Mouse (Mus musculus): ENCODE measurements around the gene Mfsd2b. TPM values are rescaled to one million over a fixed set of nuclear protein-coding genes. Genes with fewer than 3 reads are reported as not detected.

Mfsd2b gene
- polyA plus RNA-seq, 3 experiments from 2014 or later = 0.39 to 0.69 (median 0.68) TPM

- no peak for ATAC-seq
These were observed 628 bp downstream of the Mfsd2b start for GRCm38 (mm10) chr12:4873531-4873930.

DNA sequence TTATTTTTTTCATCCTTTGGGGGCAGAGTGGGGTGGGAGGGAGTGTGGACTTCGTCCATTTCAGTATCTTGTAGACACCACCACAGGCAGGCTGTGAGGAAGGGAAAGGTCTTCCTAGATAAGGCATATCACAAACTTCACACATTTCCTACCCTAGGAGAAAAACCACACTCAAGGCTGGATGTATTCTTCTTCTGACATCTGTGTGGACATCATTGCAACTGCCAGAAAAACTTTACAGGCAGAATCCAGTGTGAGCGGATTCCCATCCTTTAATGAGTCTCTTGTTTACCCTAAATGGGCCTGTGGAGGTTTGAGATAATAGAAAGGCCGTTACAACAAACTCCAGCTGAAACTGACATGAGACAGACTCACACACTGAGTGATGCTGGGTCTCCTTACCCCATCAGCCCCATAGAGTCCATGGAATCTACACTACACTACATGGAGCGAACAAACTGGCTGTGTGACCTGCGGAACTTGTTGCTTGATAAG, 1.1 kb downstream of the Mfsd2b start:
- no peak for ATAC-seq

DNA sequence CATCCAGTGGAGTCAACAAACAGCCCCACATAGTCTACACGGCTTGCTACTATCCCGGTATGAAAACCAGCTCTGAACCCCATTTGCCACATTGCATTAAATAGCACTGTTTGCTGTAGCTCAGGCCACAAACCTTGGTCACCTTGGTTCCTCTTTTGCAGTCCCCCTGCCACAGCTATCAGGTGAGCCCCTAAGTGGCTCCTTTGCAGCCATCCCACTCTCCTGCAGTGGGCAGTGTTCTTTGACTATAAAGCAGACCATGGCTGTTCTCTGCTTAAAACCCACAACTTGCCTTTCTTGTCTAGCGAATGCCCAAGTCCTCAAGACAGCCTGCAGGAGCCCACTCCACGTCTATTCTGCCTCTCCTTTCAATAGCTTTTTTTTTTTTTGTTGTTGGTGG, 1.9 kb downstream of the Mfsd2b start:
- ATAC-seq = no peak

GRCm38 (mm10) chr12:4871260-4871659, 2.9 kb downstream of the Mfsd2b start:
- no peak for ATAC-seq

DNA sequence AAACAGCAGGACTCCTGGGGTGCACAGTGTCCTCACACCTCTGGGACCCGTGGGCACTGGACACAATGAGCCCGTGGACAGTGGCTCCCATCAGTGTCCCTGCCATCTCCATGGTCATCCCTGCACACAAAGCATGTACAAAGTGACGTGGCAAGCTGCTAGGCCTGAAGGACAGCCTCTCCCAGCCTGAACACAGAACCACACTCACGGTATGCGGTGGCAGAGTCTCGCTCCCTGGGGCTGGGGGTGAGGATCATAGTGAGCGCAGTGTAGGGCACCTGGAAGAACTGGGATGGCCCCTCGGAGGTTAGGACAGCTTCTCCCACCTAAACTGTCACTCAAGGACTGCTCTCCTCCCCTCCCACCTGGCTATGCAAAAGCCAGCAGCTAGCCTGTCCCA, 5.2 kb downstream of the Mfsd2b start:
- ATAC-seq = no peak

GRCm38 (mm10) chr12:4864338-4864690, 9.8 kb downstream of the Mfsd2b start:
- no peak for ATAC-seq

DNA sequence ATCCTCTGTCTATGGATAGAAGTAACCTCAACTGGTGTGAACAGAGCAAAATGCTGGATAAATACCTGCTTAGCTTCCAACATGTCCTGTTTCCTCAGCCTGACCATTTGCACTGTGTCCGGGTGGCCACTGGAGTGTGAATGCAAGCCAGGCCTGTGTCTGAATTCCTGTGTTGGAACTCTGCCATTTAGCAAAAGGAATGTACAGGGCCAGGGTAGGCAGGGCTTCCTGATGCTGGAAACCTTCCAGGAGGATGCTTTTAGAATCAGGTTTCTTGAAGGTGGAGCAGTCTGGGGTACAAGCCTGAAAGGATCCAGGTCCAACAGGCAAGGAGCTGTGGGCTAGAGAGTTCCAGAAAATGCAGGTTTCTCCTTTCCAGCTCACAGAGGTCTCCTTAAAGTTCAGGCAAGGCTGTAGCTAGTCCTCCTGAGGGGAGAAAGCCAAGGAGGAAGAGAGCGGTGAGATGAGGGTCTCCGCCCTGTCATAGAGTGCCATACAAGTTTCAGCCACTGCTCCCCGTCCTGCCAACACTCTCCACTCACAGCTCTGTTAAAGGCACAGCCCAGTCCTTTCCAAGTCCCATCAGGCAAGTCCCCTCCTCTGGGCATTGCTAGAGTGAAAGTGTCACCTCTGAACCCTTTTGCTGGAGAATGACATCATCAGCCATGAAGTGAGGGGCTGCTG, 10.4 kb downstream of the Mfsd2b start:
- ATAC-seq = no peak

DNA sequence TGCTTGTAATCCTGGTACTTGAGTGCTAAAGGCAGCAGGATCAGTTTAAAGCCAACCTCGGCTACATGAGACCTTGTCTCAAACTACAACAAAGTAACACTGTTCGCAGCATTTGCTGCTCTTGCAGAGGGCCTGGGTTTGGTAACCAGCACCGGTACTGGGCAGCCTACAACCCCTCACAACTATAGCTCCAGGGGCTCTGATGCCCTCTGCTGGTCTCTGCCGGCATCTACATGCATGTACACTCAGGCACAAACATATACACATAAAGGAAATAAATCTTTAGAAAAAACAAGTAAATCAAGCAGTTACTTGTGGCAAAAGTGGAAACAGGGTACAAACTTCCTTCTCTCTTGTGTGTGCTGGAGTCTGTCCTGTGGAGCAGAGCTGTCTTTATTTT, 11.5 kb downstream of the Mfsd2b start:
- no peak for ATAC-seq

GRCm38 (mm10) chr12:4859241-4859914, 14.8 kb downstream of the Mfsd2b start:
- ATAC-seq = no peak

DNA sequence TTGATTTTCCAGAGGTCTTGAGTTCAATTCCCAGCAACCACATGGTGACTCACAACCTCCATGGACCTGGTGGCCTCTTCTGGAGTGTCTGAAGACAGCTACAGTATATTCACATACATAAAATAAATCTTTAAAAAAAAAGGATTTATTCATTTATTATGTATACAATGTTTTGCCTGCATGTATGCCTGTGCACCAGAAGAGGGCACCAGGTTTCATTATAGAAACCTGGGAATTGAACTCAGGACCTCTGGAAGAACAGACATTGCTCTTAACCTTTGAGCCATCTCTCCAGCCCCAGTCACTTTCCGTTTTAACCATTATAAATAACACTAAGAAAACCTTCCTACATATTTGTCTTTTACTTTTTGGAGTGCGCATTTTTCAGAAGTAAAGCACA, 17.3 kb downstream of the Mfsd2b start:
- no peak for ATAC-seq

DNA sequence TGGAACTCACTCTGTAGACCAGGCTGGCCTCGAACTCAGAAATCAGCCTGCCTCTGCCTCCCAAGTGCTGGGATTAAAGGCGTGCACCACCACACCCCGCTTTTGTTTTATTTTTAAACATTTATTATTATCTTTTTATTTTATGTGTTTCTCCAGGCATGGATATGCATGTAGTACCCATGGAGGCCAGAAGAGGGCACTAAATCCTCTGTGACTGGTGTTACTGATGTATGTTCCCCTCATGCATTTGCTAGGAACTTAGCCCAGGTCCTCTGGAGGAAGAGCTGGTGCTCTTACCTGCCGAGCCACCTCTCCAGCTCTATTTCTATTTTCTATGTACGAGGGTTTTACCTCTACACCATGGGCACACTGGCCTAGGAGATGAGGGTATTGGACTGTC, 18.0 kb downstream of the Mfsd2b start:
- ATAC-seq = no peak

DNA sequence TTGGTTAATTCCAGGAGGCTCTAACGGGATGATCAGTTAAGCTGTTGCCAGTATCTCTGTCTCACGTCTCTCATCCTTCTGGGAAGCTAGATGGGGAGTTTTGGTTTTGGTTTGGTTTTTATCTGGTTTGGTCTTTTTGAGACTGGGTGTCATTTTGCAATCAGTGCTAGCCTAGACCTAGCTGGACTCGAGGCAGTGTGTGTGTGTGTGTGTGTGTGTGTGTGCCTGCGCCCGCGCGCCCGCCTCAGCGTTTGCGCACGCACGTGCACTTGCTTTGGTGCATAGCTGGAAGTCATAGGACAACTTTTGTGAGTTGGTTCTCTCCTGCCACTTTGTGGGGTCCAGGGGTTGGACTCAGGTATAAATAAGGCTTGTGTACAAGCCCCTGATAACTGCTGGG, 30.4 kb downstream of the Mfsd2b start:
- peak; percentile 40 for ATAC-seq

- peak; percentile 92 for ATAC-seq
These were observed 31.1 kb downstream of the Mfsd2b start, which contains the start of gene Wdcp for GRCm38 (mm10) chr12:4842890-4843597. Gene Wdcp (plus strand): TSS chr12:4843303.

DNA sequence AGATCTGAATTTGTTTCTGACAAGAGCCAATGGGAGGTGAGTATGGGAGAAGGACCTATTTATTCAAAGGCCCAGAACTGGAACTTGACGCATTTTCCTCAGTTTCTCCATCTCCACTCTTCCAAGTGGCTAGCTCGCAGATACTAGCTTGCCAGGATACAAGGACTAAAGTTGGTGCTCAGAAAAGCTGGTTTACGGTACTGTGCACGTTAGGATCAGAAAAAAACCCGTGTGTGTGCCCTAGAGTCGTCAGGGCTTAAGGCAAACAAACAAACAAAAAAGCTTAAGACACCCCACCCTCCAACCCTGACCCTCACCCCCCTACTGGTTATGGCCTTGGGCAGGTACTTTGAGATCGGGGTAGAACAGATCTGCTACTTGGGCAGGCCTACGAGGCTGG, 31.7 kb downstream of the Mfsd2b start:
- ATAC-seq = no peak

- no peak for ATAC-seq
These were observed 32.7 kb downstream of the Mfsd2b start, which contains the start of gene Fkbp1b for GRCm38 (mm10) chr12:4841392-4841887. Gene Fkbp1b (minus strand): TSS chr12:4841591.

DNA sequence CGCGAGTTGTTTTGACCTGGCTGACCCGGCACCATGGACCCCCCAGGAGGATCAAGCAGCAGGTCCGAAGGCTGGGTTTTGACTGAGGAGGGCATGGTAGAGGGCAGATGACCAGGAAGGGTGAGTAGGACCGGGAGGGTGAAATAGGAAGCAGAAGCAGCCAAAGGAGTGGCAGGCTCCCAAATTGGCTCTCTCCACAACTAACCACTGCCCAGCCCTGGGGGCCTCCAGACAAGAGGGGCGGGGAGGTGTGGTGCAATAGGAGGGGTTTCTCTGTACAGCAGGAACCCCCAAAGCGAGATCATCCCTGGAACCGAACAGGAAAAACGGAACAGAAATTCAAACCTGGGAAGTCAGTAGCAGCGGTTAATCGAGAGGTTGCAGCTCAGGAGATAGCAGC, 33.4 kb downstream of the Mfsd2b start:
- no peak for ATAC-seq

DNA sequence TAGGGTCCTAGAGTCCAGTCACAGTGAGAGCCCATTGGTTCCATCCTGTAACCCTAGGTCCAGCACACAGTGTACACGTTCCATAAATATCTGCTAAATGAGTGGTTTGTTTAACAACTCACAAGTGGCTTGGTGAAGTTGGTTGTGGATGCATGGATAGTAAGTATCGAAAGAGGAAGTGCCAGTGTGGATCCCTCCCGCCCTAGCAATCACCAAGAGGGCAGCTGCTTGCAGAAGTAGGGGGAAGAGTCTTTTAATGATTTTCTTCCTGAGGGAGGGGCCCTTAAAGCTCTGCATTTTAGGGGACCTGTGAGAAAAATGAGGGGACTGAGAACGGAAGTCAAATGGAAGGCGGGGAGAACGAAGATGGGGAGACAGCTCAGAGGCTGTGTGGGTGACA, 34.1 kb downstream of the Mfsd2b start:
- ATAC-seq = no peak

GRCm38 (mm10) chr12:4836959-4837358, 37.2 kb downstream of the Mfsd2b start:
- no peak for ATAC-seq

DNA sequence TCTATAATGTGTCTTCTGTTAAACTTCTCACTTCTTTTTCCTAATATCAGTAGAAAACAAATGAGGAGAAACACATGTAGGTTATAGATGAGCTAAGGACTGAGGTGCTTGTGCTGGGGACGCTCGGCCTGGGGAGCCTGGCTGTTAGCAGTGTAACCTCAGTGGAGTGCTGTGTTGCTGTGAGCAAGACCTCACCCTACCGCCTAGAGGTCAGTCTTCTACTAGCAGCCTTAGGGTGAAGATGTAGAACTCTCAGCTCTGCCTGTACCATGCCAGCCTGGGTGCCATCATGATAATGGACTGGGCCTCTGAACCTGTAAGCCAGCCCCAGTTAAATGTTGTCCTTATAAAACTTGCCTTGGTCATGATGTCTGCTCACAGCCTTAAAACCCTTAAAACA, 46.9 kb downstream of the Mfsd2b start:
- no peak for ATAC-seq

DNA sequence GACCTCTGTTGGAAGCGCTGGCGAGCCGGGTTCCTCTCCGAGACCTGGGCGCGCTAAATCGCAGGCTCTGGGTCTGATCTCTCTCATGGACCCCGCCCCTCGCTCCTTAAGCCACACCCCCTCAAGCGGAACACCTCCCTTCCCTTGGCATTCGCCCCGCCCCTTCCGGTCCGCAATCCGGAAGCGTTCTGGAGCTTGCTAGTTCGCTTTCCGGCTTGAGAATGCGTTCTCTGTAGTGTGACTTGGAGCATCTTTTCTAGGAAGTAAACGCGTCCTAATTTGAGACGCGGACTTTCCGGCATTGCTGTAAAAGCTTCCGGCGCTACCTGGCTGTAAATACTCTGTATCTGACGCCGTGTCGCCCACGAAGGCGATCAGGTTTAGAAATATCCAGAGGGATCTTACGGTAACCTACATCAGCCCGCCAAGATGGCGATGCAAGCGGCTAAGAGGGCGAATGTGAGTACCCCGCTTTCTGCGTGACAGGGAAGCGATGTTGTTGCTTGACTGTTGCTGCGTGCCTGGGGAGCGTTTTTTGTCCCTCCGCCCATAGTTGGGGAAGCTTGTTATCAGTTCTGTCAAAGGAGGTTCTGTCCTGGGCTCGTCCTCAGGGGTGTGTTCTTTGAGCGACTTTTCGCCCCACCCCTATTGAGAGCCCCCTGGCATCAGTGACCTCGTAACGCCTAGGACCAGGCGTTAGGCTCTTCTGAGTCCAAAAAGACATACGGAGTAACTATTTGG, 56.6 kb downstream of the Mfsd2b start, which contains the start of gene Sf3b6:
Sf3b6 (plus strand) TSS at position 184 of the 741 bp plus-strand sequence.
- ATAC-seq = peak; percentile 99

DNA sequence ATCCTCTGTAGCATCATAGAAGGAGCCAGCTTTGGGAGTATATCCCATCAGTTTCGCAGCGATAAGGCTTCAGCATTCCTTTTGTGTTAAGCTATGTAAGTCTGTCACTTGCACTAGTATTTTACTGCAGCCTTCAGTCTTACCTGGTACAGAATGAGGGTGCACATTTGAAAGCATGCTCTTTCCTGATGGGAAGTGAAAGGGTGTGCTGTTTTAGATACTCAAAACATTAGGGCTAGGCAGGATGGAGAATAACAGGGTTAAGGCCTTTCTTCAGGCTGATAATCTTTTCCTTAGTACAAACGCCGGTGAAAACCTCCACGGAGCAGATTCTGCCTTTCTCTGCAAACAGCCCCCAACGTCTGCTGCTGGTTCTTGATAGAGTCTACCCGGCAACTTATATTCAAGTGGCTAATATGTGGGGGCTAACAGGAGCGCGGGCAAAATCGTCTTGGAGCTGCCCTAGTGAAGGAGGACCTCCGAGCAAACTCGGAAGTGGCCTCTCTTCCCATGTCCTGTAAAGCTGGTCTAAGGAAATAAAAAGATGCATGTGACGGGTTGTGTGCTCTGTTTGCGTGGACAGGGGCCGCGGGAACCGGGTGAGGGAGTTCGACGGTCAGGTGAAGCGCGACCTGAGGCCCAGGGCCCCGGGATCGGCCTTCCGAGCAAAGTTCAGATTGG, 57.3 kb downstream of the Mfsd2b start:
- peak; percentile 26 for ATAC-seq

GRCm38 (mm10) chr12:4813636-4814035, 60.5 kb downstream of the Mfsd2b start:
- no peak for ATAC-seq
